Mouse (Mus musculus) cerebellum, adult 9-10 months (tissue): ENCODE data around the gene Cyth2.
A peak's percentile ranks its signal among the peaks of the same experiment; 100 is the strongest.

Experiments used
- DNase-seq: peaks from one replicate; pipeline ENCODE4 v3.0.0; 2022

The Cyth2 gene

DNA sequence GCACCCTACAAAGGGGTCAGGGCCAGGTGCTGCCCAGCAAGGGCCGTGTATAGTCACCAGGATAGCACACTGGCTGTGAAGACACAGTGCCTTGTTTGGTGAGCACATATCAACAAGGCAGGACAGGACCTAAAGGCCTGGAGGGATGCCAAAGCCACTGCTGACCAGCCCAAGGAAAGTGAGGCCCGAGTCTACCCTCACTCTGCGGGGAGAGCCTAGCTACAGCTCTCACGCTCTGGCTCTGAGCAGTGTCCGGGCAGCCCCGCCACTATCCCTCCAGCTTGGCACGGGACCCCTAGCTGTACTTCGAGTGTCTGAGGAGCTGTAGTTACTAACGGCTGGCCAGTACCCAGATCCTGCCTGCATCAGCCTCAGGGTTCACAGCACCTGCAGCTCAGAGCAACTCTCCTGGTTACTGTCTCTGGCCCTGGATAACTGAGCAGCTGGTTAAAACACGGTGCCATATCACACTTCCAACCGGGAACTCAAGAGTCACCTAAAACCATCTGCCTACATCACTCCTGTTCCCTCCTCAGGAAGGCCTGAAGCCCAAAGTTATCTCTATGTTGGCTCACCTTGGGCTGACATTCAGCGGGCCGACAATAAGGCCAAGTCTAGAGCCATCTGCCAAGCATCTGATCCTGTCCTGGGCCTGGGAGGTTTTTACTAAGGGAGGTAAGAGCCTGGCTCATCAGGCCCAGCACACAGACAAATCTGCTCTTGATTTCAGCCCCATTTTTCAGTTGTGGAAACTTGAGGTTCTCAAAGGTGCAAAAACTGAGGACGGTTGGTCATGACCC lies 4.9 kb downstream of the Cyth2 start:
- DNase-seq: no peak

DNA sequence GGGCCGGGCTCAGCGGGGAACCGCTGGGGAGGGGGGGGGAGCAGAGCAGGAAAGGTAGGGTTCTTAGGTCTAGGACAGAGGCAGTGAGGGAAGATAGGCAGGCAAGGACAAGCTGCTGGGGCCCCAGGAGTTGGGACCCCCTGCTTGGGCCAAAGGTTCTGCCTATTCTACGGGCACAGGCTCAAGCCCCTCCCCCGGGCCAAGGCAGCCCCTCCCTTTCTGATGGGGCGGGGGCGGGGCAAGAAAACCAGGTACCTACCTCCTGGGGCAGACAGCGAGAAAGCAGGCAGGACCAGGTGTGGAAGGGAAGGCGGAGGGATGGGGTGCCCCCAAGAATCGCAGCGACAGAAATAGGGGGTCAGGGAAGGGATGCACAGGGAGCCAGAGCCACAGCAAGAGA lies 5.9 kb downstream of the Cyth2 start:
- no peak for DNase-seq

DNA sequence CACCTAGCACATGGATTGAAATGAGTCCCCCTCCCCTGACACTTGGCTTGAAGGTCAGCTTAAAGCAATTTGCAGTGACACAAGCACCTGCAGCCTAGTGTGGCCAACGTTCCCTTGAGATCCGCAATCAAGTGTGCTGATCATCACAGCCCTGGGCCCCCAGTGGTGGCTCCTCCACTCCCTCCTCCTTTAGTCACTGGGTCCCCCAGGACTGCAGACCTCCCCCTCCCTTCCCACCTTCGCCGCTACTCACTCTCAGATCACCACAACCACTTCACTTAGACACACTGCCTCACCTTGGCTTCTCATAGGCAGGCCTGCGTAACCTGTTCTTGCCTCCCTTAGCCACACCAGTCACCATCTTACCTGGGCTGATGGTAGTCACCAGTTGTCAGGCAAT lies 8.4 kb downstream of the Cyth2 start:
- DNase-seq: no peak

DNA sequence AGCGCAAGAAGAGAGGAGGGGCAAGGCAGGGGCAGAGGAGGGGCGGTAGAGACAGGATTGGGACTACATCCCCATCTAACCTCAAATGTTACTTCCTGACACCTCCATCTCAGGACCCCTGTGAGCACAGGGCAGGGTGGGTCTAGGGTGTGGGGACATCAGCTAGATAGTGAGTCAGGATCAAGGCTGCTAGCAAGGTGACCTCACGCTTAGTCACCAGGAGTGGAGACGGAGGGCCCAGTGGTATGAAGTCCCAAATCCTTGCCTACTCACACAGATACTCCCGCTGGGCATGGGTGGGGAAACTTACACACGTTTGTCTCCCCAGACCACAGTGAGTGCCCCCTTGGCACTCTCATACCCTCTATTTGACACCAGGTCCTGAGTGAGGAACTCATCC lies 11.8 kb downstream of the Cyth2 start:
- DNase-seq: no peak

DNA sequence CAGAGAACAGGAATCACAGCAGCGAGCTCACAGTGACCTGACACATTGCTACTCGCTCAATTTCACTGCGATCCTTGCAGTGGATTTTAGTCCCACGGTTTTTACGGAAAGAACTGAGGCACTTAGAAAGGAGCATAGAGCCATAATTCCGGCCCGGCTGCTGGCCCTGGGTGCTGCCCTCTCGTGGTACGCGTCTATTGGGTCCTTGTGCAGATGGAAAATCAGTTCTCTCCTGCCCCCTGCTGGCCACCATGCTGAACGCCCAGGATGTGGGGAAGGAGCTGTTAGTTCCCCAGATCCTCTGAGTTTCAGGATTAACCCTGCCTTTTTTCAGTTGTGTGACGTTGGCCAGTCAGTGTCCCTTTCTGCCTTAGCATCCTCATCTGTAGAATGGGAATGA lies 13.0 kb downstream of the Cyth2 start:
- DNase-seq: peak; percentile 93

DNA sequence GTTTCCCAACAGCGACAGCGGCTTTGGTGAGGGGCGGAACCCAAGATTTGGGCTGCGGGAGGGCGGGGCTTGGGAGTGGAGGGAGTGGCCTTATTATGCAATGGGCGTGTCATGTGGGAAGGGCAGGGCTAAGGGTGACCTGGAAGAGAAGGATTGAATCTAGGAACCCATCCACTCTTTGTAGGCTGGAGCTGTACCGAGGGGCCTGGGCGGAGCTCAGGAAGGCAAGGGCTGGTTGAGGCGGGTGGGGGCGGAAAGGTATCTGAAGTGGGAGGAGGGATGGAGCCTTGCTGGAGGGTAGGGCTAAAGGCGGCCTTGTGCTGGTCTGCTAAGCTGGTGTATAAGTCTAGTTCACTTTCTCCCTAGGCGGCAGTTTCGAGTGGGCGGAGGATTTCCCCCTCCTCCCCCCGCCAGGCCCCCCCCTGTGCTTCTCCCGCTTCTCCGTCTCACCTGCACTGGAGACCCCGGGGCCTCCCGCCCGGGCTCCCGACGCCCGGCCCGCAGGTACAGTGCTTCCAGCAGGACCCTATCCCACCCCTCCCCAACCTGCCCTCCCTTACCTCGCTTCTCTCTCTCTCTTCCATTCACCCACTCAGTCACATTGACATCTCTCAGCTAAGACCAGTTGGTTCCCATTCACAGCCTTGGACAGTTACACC lies 13.7 kb downstream of the Cyth2 start:
- DNase-seq: no peak

DNA sequence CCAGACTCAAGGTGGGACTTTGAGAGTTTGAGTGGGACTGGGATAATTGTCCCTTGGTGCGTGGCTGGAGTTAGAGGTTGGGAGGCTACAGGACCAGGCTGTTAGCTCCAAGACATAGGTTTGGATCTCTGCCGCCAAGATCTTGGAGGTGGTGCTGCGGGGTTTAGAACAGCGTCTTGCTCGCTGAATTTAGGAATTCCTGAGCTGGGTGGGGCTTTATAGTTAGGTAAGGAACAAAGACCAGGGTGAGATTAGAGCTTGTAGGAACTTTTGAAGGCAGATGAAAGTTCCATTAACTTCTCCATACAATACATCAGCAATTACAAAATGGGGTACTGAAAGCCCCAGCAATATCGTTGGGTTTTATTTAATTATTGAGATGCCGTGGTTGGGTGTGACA lies 14.4 kb downstream of the Cyth2 start:
- DNase-seq: no peak

DNA sequence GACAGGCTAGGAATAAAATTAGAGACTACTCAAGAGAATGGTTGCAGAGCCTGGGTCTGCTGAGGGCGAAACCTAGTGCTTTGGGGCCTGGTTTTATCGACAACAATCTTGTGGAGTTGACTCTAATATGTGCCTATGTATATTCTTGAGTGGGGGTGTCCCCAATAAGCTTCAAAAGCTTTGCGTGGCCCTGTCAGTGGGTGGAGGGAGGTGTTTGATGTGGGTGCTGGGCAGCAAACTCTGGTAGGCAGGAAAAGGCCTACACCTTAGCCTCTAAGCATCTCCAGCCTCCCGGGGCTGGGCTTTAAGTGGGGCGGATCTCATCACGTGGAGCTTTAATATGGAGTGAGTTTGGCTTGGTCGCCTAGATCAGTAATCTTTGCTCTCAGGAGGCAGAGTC lies 15.4 kb downstream of the Cyth2 start:
- no peak for DNase-seq

DNA sequence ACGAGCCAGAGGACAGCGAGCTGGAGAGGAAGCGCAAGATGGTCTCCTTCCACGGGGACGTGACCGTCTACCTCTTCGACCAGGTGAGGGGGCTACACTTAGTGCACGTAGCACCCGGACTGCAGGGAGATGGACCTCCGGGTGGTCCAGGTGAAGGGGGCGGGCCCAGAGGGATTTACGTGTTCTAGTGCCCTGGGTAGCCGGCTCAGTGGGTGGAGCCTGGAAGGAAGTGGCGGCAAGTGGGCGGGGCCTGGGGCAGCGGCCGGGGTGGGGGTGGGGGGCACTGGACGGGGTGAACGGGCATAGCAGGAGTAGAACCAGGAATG lies 15.9 kb downstream of the Cyth2 start:
- no peak for DNase-seq

DNA sequence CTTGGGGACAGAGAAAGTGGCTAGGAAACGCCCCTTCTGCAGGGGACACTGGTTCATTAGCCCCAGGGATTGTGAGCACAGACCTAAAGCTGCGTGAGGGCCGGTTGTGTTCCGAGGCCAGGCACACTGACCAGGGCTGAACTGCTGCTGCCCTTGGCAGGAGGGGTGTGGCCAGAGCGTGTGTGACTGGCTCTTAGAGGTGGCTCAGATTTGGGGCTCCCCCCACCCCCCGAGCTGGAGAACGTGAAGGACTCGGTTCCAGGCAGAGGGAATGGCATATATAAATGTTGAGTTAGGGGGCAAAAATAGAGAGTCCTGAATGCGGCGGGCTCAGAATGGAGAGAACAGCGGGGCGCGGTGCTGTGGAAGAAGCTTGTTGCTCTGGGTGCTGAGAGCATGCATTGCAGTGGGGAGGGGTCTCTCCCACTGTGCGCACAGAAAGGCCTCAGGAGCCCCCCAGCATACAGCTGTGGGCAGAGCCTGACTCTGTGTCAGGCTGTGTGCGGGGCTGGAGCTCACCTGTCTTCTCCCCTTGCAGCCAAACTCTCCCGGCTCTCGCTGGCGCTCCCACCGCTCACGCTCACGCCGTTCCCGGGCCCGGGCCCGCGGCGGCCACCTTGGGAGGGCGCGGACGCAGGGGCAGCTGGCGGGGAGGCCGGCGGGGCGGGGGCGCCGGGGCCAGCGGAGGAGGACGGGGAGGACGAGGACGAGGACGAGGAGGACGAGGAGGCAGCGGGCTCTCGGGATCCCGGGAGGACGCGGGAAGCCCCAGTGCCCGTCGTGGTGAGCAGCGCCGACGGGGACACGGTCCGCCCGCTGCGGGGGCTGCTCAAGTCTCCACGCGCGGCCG lies 16.5 kb downstream of the Cyth2 start:
- no peak for DNase-seq

DNA sequence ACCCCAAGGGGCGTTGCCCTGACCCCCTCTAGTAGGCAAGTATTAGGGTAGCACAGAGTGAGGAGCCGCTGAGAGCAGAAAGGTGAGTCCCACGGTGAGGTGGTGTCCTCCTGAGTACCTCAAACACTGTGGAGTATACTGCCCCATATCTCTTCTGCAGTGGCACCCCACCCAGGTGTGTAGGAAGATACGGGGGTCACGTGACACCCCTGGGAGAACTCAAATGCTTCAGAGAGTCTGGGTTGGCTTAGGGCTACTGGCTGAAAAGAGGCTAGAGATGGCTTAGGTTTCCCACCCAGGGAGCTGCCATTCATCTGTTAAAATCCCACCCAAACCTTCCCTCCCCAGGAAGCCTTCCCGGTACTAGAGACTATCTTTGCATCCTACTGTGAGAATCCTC lies 17.4 kb downstream of the Cyth2 start:
- no peak for DNase-seq

DNA sequence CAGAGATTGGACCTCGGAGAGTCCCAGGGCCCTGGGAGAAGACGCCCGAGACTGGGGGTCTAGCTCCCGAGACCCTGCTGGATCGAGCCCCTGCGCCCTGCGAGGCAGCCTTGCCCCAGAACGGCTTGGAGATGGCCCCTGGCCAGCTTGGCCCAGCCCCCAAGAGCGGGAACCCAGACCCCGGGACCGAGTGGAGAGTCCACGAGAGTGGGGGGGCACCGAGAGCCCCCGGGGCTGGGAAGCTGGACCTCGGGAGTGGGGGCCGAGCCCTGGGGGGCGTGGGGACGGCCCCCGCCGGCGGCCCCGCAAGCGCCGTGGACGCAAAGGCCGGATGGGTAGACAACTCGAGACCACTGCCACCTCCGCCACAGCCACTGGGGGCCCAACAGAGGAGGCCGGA lies 19.4 kb downstream of the Cyth2 start:
- DNase-seq: peak; percentile 29

DNA sequence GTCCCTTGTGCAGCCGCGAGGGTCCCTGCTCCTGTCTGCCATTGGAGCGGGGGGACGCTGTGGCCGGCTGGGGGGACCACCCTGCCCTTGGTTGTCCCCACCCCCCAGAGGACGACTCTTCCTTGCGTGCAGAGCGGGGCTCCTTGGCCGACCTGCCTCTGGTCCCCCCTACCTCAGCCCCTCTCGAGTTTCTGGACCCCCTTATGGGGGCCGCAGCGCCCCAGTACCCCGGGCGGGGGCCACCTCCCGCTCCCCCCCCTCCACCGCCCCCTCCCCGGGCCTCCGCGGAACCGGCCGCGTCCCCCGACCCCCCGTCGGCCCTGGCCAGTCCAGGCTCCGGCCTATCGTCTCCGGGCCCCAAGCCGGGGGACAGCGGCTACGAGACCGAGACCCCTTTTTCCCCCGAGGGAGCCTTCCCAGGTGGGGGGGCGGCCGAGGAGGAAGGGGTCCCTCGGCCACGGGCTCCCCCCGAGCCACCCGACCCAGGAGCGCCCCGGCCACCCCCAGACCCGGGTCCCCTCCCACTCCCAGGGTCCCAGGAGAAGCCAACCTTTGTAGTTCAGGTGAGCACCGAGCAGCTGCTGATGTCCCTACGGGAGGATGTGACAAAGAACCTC lies 20.3 kb downstream of the Cyth2 start:
- DNase-seq: peak; percentile 15

DNA sequence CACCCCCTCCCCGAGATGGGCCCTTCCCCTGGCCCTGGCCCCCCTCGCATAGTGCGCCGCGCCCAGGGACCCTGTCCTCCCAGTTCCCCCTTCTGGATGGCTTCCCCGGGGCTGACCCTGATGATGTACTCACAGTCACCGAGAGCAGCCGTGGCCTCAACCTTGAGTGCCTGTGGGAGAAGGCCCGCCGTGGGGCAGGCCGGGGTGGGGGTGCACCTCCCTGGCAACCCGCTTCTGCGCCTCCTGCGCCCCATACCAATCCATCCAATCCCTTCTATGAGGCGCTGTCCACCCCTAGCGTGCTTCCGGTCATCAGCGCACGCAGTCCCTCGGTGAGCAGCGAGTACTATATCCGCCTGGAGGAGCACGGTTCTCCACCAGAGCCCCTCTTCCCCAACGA lies 21.1 kb downstream of the Cyth2 start:
- no peak for DNase-seq

DNA sequence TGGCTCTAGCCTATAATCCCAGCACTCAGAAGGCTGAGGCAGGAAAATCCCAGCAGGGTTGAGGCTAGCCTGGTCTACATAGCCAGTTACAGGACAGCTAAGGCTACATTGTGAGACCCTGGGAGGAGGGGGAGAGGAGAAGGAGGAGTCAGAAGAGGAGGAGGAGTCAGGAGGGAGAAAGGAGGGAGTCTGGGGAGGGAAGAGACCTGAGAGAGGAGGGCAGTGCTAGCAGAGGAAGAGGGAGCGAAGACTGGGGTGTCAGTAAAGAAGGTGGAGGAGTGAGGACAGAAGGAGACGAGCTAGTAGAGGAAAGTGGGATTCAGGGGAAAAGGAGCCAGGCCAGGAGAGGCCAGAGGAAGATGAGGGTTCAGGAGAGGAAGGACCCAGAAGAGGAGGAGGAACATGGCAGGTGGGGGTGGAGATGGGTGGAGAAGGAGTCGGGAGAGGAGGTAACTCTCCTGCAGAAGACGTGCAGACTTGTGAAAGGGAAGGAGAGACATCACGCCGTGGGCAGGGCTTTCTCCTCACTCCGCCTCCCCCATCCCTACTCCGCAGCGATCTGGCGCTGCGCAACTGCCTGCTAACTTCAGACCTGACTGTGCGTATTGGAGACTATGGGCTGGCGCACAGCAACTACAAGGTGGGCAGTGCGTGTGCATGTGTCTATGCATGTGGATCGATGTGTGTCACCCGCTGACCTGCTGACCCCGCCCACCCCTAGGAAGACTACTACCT lies 22.5 kb downstream of the Cyth2 start:
- DNase-seq: peak; percentile 26

DNA sequence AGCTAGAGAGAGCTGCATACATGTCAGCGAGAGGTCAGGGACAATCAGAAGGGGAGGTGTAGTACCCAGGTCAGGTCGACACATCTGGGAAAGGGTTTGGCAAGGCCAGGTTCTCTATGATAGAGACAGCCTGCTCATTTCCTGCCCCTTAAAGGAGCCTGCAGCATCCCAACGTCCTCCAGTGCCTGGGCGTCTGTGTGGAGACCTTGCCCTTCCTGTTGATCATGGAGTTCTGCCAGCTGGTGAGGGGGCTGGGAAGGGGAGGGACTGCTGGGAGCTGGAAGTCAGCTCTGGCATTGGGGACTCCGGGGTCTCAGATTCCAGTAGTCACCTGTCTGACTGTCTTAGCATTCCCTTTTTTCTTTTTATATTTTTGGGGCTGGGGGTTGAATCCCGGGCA lies 23.7 kb downstream of the Cyth2 start:
- peak; percentile 28 for DNase-seq

DNA sequence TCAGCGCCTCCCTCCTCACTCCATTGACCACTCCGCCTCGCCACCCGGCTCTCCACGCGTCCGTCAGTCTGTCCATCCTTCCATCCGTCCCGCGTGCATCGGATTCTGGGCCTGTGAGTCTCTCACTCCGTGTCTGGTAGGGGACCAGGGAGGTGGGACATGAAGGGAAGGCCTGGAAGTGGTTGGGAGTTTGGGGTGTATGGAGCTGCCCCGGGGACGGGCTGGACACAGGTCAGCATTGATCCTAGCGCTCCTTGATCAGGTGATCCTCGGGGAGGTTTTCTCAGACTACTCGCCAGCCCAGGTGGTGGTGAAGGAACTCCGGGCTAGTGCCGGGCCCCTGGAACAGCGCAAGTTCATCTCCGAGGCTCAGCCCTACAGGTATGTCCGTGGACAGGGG lies 26.7 kb downstream of the Cyth2 start:
- DNase-seq: peak; percentile 68

DNA sequence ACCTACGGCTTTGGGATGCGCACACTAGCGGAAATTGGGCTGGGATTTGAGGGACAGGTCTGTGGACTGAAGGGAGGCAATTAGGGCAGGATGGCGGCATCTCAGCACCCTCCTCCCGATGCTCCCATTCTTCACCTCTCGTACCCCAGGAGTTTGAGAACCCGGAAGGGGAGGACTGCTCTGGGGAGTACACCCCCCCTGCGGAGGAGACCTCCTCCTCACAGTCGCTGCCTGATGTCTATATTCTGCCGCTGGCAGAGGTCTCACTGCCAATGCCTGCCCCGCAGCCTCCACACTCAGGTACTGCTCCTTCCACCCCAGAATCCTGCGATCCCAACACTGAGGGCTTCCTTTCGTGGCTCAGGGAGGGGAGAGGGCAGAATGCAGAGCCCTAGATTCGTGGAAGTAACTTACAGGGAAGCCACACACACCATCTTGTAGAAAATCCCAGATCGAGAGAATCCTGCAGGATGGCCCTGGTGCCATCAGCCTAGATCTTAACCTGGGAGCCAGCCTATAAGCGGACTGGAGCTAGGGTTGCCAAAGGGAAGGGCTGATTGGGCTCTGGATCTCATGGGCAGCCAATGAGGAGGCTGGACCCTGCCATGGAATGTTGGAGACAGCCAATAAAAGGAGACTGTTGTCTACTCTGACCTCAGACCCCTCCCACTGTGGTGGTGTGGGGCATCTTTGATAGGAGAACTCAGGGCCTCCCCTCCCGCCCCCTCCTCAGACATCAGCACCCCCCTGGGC lies 27.5 kb downstream of the Cyth2 start:
- DNase-seq: peak; percentile 85

DNA sequence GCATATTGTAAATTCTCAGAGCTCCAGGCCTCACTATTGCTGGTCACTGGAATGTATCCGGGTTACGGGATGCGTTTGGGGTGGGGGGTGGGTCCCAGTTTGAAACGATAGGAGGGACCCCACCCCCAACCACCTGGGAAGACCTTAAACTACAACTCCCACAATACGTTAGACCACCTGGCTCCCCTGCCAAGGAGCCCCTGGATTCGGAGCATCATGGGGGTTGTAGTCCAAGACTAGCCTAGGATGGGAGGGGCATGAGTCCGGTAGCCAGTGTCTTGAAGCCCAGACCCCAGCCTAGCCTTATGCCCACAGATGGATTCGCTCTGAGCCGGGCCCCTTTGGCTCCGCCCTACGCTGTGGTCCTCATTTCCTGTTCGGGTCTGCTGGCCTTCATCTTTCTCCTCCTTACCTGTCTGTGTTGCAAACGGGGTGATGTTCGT lies 28.2 kb downstream of the Cyth2 start:
- DNase-seq: peak; percentile 87

DNA sequence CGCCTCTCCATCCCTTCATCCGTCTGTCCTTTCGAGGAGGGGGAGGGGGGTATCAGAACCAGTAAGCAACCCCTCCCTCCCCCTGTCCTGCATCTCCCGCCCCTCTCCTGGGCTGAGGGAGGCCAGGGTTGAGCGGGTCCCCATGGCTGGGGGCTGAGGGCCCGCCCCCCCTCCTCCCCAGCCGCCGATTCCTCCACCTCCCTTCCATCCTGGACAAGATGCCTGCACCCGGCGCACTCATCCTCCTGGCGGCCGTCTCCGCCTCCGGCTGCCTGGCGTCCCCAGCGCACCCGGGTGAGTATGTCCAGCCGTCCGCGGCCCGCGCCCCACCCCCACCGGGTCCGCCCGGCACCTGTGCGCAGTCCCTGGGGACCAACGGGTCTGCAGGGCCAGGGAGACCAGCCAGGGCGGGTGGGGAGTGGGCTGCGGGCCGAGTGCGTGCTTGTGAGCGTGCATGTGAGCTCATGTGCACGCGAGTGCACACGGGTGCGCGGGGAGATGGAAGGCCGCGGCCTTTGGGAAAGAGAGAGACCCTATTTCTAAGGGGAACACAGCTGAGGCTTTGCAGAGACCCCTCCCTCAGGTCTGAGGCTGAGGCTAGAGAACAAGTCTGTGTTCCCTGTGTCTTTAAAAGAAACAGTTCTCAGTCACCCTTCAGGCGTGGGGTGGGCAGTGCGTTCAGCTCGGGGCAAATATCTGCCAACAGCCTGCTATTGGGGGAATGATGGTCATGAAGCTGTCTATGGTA lies 28.8 kb downstream of the Cyth2 start:
- peak; percentile 79 for DNase-seq
